Mouse (Mus musculus): Measurements from ENCODE around the gene Mrpl53. TPM values are rescaled to one million over a fixed set of nuclear protein-coding genes. Genes with fewer than 3 reads are reported as not detected.

Gene Mrpl53
- polyA plus RNA-seq, 1 experiment from 2014 or later = 153 TPM

DNA sequence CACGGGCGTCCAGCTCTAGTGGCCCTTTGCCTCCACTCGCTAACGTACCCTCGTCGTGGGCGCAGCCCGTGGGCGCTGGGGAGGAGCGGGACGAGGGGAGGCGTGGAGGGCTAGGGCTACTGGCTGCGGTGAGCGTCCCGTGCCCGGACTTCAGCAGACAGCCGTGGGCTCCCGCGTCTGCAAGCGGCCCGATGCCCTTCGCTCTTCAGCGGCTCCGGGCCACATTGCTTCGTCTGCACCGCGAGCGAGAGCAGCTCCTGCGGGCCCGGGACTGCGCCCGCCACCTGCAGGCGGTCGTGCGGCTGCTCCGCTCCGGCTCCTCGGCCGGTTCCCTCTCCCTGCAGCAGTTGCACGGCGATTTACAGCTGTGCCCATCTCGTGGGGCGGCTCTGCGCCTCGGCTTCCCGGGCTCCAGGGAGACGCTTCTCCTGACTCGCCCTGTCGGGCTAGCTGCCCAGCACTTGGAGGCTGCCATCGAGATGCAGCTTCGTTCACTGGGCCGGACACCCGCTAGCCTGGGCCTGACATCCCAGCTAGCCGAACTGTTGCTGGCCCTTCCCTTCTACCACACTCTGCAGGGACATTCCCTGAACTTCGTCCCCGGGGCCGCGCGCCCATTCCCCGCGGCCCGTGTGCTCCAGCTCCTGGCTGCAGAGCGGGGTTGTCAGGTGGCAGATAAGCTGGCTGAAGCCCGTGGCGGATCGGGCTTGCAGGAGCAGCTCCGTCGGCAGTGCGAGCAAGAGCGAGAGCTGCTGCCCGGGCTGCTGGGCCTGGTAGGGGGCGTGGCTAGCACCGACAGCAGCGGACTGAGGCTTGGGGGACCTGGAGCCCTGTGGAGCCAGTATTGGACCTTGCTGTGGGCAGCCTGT lies 6.9 kb upstream of the Mrpl53 start:
- peaks cover 28% of the 10 kb centered on the region for H3K4me1 ChIP-seq
- peaks cover 11% of the 10 kb centered on the region for H3K36me3 ChIP-seq
- no peaks in the 10 kb centered on the region for H3K9me3 ChIP-seq (replicated peaks)
- under 1% methylated on average over 74 of the region's 74 CpGs for WGBS
- peaks cover 26% of the 10 kb centered on the region for H3K27me3 ChIP-seq (ENCODE audit: low read depth, poor library complexity, severe bottlenecking)
- H3K4me3 ChIP-seq = peak overlapping the region; percentile 68
- peak overlapping the region; percentile 85 for H3K27ac ChIP-seq (replicated peaks)
- DNase-seq (ENCODE audit: low spot score) = peak; percentile 76

DNA sequence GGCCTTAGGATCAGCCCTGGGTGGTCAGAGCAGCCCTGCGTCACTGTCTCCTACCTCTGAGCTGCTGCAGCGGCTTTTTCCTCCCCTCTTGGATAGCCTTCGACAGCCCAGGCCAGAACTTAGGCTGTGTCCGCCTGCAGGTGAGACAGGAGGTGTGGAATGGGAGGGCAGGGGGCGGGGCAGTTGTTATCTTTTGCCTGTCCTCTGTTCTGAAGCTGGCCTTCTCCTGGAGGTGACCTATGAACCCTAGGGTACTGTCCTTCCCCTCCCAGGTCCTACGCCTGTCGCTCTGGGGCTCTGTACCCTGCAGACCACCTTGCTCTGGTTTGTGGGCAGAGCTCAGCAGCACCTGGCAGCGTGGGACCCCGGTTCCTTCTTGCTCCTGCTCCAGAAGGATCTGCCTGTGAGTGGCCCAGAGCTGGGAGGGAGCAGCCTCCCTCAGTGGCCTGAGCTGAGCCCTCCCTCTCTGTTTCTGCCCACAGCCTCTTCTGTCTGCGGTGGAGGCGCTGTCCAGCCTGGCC lies 5.7 kb upstream of the Mrpl53 start:
- H3K27me3 ChIP-seq (ENCODE audit: low read depth, poor library complexity, severe bottlenecking) = peaks cover 26% of the 10 kb centered on the region
- peaks cover 15% of the 10 kb centered on the region for H3K36me3 ChIP-seq
- 36% methylated on average over 11 of the region's 11 CpGs for WGBS
- H3K4me1 ChIP-seq = peaks cover 38% of the 10 kb centered on the region
- DNase-seq (ENCODE audit: low spot score) = no peak
- peak overlapping the region; percentile 68 for H3K4me3 ChIP-seq
- no peak overlapping the region for H3K27ac ChIP-seq (replicated peaks)
- no peaks in the 10 kb centered on the region for H3K9me3 ChIP-seq (replicated peaks)

DNA sequence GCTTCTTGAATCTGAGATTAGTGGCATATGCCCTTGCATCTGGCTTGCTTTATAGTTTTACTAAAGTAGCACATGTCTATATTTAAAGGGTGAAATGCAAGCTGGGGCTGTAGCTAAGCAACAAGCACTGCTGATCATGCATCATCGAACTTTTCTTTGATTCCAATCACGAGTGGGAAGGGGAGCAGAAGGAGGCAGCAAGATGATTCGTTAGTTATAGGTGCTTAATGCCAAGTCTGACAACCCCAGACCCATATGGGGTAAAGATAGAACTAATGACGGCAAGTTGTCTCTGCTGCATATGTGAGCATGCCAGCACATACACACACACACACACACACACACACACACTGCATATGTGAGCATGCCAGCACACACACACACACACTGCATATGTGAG lies 4.7 kb upstream of the Mrpl53 start:
- Histone ChIP-seq H3K4me3 (no peak overlapping the region), H3K27ac (replicated peaks) (no peak overlapping the region), H3K36me3 (peaks cover 15% of the 10 kb centered on the region), H3K27me3 (ENCODE audit: low read depth, poor library complexity, severe bottlenecking) (peaks cover 26% of the 10 kb centered on the region), H3K4me1 (peaks cover 43% of the 10 kb centered on the region), H3K9me3 (replicated peaks) (no peaks in the 10 kb centered on the region)
- 77% methylated on average over 4 of the region's 4 CpGs for WGBS
- no peak for DNase-seq (ENCODE audit: low spot score)

DNA sequence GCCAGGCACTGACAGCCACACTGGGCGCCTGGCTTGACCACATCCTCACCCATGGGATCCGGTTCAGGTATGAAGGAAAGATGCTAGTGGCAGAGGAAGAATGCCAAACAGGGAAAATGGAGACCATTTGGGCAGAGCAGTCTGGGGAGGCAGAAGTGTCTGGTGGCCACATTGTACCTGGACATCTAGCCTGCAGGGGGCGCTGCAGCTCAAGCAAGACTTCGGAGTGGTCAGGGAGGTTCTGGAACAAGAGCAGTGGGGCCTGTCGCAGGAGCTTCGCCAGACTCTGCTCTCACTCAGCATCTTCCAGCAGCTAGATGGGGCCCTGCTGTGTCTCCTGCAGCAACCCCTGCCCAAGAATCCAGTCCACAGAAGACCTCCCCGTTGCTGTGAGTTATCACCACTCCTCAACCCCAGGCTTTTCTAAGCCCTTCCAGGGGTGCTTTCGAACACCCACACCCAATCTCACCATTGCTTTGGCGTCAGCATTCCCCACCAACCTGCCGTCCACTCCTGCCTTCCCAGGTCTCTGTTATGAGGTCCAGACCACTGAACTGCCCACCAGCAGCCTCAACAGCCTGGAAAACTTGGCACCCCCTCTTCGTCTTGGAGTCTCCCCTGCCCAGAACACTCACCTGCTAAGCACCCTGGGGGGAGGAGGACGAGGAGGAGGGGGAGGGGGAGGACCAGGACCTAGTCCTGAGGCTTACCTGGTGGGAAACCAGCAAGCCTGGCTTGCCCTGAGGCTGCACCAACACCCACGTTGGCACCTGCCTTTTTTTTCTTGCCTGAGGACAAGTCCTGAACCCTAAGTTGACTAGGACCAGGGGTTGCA lies 1.1 kb upstream of the Mrpl53 start:
- peaks cover 29% of the 10 kb centered on the region for H3K36me3 ChIP-seq
- H3K27me3 ChIP-seq (ENCODE audit: low read depth, poor library complexity, severe bottlenecking) = peaks cover 10% of the 10 kb centered on the region
- peaks cover 35% of the 10 kb centered on the region for H3K4me1 ChIP-seq
- peak overlapping the region; percentile 88 for H3K27ac ChIP-seq (replicated peaks)
- peak; percentile 83 for DNase-seq (ENCODE audit: low spot score)
- WGBS = 36% methylated on average over 13 of the region's 13 CpGs
- H3K9me3 ChIP-seq (replicated peaks) = no peaks in the 10 kb centered on the region
- H3K4me3 ChIP-seq = peak overlapping the region; percentile 77

GRCm38 (mm10) chr6:83111510-83112136 lies 2.8 kb downstream of the Mrpl53 start:
- Histone ChIP-seq H3K27me3 (ENCODE audit: low read depth, poor library complexity, severe bottlenecking) (no peaks in the 10 kb centered on the region), H3K9me3 (replicated peaks) (no peaks in the 10 kb centered on the region), H3K36me3 (peaks cover 21% of the 10 kb centered on the region), H3K4me3 (no peak overlapping the region), H3K4me1 (peaks cover 50% of the 10 kb centered on the region), H3K27ac (replicated peaks) (no peak overlapping the region)
- no peak for DNase-seq (ENCODE audit: low spot score)
- WGBS = 90% methylated on average over 4 of the region's 4 CpGs

DNA sequence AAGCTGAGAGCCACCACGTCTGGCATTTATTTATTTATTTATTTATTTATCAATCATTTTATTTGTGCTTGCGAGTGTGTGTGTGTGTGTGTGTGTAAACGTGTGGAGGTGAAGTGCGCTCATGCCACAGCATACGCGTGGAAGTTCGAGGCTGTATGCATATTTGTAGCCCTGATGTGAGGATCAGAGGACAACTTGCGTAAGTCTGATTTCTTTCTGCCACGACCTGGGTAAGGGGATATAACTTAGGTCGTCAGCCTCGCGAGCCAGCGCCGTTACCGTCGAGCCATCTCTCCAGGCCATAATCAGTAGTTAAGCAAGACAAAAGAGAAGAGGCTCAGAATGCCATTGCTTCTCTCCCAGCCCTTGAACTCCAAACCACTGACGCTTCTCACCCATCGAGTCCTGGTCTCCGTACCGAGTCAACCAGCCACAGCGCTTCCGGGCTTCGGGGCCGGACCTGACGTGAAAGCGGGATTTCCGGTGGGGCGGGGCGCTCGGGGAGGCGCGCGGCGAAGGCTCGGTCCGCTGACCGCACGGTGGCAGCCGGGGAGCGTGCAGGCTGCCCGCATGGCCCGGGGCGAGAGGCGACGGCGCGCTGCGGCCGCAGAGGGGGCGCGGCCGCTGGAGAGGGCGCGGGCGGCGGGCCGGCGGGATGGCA lies 6.3 kb downstream of the Mrpl53 start, which contains the start of gene Mogs:
Gene Mogs (plus strand): TSS at position 486 of the 661 bp plus-strand sequence.
- WGBS = 1% methylated on average over 49 of the region's 58 CpGs
- no peaks in the 10 kb centered on the region for H3K9me3 ChIP-seq (replicated peaks)
- peak; percentile 95 for DNase-seq (ENCODE audit: low spot score)
- peak within 1 kb of the TSS; percentile 89 for H3K4me3 ChIP-seq
- H3K27me3 ChIP-seq (ENCODE audit: low read depth, poor library complexity, severe bottlenecking) = no peaks in the 10 kb centered on the region
- peaks cover 47% of the 10 kb centered on the region for H3K36me3 ChIP-seq
- H3K27ac ChIP-seq (replicated peaks) = peak within 1 kb of the TSS; percentile 90
- H3K4me1 ChIP-seq = peaks cover 53% of the 10 kb centered on the region

DNA sequence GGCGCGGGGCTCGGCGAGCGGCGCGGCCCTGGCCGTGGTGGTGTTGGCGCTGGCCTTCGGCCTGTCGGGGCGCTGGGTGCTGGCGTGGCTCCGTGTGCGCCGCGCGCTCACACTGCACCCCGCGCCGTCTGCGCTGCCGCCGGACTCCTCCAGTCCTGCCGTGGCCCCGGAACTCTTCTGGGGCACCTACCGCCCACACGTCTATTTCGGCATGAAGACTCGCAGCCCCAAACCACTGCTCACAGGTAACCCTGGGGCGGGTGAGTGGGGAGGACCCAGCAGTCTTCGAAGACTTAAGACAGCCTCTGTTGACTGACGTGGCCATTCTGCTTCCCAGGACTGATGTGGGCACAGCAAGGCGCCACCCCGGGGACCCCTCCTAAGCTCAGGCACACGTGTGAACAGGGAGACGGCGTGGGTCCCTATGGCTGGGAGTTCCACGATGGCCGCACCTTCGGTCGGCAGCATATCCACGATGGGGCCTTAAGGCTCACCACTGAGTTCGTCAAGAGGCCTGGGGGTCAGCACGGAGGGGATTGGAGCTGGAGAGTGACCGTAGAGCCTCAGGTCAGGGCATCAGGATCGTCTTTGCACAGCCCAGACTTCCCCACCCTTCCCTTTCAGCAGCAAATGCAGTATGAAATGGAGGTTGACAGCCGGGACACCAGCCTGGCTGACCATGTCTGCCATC lies 7.0 kb downstream of the Mrpl53 start:
- DNase-seq (ENCODE audit: low spot score) = no peak
- Histone ChIP-seq H3K9me3 (replicated peaks) (no peaks in the 10 kb centered on the region), H3K27ac (replicated peaks) (peak overlapping the region; percentile 90), H3K27me3 (ENCODE audit: low read depth, poor library complexity, severe bottlenecking) (no peaks in the 10 kb centered on the region), H3K36me3 (peaks cover 41% of the 10 kb centered on the region), H3K4me1 (peaks cover 55% of the 10 kb centered on the region), H3K4me3 (peak overlapping the region; percentile 89)
- WGBS = 2% methylated on average over 44 of the region's 48 CpGs

DNA sequence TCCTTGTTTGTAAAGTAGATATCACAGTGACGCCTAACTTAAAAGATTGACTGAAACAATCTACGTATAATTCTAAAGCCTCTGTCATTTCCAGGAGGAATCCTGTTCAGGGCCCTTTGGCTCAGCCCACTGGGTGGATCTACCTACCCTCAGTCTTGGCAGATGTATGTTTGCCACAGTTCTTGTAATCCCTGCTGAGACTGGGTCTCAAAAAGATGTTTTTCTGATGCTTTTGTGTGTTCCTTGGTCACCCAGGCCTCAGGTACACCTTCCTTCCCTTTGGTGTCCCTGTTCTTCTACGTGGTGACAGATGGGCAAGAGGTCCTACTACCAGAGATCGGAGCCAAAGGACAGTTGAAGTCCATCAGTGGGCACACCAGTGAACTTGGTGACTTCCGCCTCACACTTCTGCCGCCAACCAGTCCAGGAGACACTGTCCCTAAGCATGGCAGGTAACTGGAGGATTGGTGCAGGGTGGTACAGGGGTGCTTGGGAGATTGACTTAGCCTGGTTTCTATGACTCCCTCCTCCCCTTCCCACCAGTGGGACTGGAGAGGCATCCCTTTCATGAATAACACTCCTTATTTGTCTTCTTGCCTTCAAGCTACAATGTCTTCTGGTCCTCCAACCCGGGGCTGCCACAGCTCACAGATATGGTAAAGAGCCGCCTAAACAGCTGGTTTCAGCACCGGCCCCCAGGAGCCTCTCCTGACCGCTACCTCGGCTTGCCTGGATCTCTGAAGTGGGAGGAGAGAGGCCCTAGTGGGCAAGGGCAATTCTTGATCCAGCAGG lies 7.7 kb downstream of the Mrpl53 start:
- Histone ChIP-seq H3K4me1 (peaks cover 55% of the 10 kb centered on the region), H3K27ac (replicated peaks) (peak overlapping the region; percentile 90; the same call in 1 of the 2 replicates)

DNA sequence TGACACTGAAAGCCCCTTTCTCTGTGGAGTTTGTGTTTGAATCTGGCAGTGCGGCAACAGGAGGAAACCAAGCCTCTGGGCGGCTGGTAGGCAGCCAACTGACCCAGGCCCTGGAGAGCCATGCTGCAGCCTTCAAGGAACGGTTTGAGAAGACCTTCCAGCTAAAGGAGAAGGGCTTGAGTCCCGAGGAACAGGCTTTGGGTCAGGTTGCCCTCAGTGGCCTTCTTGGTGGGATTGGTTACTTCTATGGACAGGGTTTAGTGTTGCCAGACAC lies 8.3 kb downstream of the Mrpl53 start:
- no peak for DNase-seq (ENCODE audit: low spot score)
- 91% methylated on average over 4 of the region's 4 CpGs for WGBS
- Histone ChIP-seq H3K27me3 (ENCODE audit: low read depth, poor library complexity, severe bottlenecking) (no peaks in the 10 kb centered on the region), H3K4me1 (peaks cover 60% of the 10 kb centered on the region), H3K9me3 (replicated peaks) (no peaks in the 10 kb centered on the region), H3K27ac (replicated peaks) (peak overlapping the region; percentile 7; the same call in 1 of the 2 replicates), H3K4me3 (peak overlapping the region; percentile 89), H3K36me3 (peaks cover 34% of the 10 kb centered on the region)

More for the DNA sequence above, 7.7 kb downstream of the Mrpl53 start:
- 84% methylated on average over 11 of the region's 11 CpGs for WGBS
- no peak for DNase-seq (ENCODE audit: low spot score)
- H3K27me3 ChIP-seq (ENCODE audit: low read depth, poor library complexity, severe bottlenecking) = no peaks in the 10 kb centered on the region
- H3K4me3 ChIP-seq = peak overlapping the region; percentile 89
- peaks cover 34% of the 10 kb centered on the region for H3K36me3 ChIP-seq
- no peaks in the 10 kb centered on the region for H3K9me3 ChIP-seq (replicated peaks)

- DNase-seq (ENCODE audit: low spot score) = no peak
- Histone ChIP-seq H3K36me3 (peaks cover 34% of the 10 kb centered on the region), H3K27ac (replicated peaks) (0 out of 2 replicates have a peak overlapping the region, but pooled peaks have one; percentile 10), H3K27me3 (ENCODE audit: low read depth, poor library complexity, severe bottlenecking) (no peaks in the 10 kb centered on the region), H3K9me3 (replicated peaks) (no peaks in the 10 kb centered on the region), H3K4me1 (peaks cover 65% of the 10 kb centered on the region), H3K4me3 (peak overlapping the region; percentile 89; the same call in 1 of the 2 replicates)
- WGBS = 88% methylated on average over 13 of the region's 13 CpGs
These were observed 8.8 kb downstream of the Mrpl53 start for GRCm38 (mm10) chr6:83117616-83118015.

DNA sequence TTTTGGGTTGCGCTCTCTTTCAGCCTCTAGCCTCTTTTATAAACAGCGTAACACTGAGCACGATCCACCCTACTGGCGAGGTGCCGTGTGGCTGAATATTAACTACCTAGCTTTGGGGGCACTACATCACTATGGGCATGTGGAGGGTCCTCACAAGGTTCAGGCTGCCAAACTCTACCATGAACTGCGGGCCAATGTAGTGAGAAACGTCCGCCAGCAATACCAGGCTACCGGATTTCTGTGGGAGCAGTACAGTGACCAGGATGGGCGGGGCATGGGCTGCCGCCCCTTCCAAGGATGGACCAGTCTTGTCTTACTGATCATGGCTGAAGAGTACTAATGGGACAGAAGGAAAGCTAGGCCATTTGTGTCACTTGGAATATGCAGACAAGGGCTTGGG lies 9.5 kb downstream of the Mrpl53 start:
- Histone ChIP-seq H3K27me3 (ENCODE audit: low read depth, poor library complexity, severe bottlenecking) (no peaks in the 10 kb centered on the region), H3K4me3 (peak overlapping the region; percentile 89; the same call in 1 of the 2 replicates), H3K9me3 (replicated peaks) (no peaks in the 10 kb centered on the region), H3K36me3 (peaks cover 41% of the 10 kb centered on the region), H3K27ac (replicated peaks) (no peak overlapping the region), H3K4me1 (peaks cover 73% of the 10 kb centered on the region)
- WGBS = 89% methylated on average over 11 of the region's 11 CpGs
- DNase-seq (ENCODE audit: low spot score) = no peak
